Mouse (Mus musculus) retina, postnatal 7 days (tissue): ENCODE results near the gene Abhd14b.
A peak's percentile ranks its signal among the peaks of the same experiment; 100 is the strongest.

ENCODE experiments used
- DNase-seq: peaks from one replicate; pipeline ENCODE4 v3.0.0-alpha.2; 2012; ENCODE audit warnings: low read depth, low spot score

Abhd14b gene

DNA sequence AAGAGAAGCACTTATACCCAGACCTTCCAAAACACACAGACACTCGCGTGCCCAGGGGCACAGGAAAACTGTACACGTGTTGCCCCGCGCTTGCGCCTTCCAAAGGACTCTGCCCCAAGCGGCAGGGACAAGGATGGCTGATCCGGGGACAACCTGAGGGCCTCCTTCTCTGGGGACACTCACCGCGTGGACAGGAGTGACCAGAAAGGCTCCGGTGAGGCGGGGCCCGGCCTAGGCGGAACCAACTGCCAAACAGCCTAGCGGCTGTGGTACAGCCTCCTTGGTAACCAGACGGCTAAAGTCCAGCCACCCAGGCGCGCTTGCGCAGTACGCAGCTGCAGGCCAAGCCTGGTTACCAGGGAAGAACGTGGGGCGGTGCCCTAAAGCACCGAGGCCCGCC lies at the start of gene Abhd14b, which contains the start of gene Abhd14a:
TSS of gene Abhd14b (plus strand) at position 112 of the 400 bp plus-strand sequence.
TSS of gene Abhd14a (minus strand) at position 331 of the 400 bp plus-strand sequence.
- peak; percentile 73 for DNase-seq

- DNase-seq, result no peak
These were observed 49.5 kb upstream of the Abhd14b start for GRCm38 (mm10) chr9:106397733-106398132.

GRCm38 (mm10) chr9:106398667-106399311 lies 48.5 kb upstream of the Abhd14b start:
- DNase-seq, result no peak

GRCm38 (mm10) chr9:106399808-106400207 lies 47.5 kb upstream of the Abhd14b start:
- DNase-seq, result no peak

- DNase-seq, result no peak
These were observed 45.1 kb upstream of the Abhd14b start for GRCm38 (mm10) chr9:106402149-106402548.

GRCm38 (mm10) chr9:106402607-106403375 lies 44.5 kb upstream of the Abhd14b start:
- DNase-seq, result no peak

DNA sequence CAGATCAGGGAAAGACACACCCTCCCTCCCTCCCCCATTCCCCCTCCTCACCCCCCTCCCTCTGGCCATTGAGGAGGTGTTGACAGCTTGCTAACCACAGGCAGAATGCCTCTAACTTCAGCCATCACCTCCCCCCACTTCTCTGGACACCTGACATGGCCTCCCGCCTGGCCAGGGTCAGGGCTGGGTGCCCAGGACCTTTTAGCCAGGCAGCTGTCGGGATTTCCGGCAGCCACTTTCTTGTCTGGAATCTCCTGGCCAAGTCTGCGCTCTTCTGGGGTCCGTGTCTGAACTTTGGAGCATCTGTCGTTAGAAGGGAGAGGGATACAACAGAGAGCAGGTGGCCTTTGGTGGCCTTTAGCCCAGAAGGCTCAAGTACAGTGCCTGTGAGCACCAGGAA lies 42.0 kb upstream of the Abhd14b start:
- DNase-seq, result no peak

DNA sequence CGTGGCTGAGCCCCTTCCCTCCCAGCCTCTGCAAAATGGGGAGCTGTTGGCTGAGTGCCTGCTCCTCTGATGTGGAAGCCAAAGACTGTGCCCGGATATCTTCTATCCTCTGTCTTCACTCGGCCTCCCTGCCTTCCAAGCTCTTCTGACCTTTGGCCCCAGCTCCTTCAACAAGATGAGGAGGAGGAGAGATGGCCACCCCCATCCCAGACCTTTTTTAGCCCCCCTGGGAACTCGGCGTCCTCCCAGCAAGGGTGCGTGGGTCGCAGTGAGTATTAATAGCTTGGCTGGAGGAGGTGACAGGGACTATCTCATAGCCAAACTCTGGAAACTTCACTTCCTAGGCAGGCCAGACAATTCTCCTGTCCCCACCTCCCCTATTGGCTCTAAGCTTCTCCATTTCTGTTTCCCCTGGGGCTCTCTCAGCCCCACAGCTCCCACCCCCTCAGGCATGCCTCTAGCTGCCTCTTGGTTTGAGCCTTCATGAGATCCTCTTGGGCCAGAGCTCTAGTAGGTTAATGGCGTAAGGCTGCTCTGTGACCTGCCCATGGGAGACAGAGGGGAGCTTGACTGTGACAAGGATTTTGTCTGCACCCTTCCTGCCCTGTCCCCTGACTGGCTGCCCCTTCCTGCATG lies 40.7 kb upstream of the Abhd14b start:
- no peak for DNase-seq

DNA sequence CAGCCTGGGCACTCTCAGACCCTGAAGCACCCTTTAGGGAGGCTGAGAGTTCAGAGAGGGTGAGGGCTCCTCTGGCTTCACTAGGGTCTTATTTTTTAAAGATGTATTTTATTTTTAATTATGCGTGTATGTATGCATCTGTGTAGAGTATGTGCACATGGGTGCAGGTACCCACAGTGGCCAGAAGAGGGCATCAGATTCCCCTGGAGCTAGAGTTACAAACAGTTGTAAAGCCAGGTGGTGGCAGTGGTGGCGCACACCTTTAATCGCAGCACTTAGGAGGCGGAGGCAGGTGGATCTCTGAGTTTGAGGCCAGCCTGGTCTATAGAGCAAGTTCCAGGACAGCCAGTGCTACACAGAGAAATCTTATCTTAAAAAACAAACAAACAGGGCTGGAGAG lies 38.2 kb upstream of the Abhd14b start:
- no peak for DNase-seq

DNA sequence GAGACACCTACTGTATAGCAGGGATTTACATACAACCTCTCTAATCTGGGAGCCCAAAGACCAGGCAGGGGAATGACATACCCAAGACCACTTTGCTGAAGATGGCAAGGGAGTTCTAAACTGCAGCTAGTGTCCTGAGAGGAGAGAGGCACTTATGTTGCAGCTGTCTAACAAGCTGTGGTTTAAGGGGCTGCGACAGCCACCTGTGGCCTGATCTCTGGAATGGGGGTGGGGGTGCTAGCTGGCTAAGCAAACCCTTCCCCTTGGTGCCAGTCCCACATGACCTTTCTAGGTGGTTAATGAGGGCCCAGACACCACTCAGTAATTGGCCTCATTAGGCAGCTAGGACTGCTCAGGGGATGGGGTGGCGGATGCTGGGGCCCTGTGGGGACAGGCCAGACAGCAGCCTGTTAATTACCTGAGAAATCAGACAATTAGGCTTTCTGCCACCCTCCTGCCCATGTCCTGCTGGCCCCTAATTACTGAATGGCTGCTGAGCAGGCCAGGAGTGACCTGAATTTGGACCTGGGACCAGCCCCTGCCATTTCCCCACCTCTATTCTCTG lies 37.1 kb upstream of the Abhd14b start:
- no peak for DNase-seq

DNA sequence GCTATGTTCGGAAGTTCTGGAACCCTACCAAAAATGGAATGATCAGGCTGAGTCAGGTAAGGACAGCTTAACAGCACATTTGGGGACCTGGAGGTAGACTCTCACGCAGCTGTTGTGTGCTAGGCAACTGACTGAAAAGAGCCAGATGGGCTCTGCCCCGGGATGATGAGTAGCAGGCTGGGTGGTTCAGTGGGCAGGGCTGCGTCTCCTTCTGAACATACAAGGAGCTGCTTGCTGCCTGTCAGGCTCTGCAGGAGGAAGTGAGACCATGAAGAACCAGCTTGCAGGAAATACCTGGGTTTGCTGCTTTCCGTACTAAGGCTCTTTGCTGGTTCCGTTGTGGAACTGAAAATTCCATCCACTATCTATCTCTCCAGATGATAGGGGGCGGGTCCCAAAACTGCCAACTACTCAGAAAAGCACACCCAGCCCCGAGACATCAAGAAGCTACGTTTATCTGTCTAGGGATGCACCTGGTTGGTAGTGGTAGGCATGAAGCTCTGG lies 36.1 kb upstream of the Abhd14b start:
- no peak for DNase-seq

DNA sequence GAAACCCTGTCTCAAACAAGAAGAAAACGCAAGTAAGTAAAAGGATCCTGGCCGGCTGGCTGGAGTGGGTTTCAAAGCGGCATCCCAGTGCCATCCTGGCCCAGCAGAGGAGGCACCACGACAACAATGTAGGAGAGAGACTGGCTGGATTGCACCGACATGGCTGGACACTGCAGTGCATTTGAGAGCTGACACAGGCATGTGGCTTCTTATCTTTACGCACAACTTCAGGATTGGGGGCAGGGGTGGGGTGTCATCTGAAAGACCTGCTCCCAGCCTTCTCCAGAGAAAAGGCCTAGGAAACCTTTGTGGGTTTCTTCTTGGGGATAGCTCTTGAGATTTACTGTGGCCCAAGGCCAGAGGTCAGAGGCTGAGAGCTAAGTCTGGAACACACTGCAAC lies 35.5 kb upstream of the Abhd14b start:
- DNase-seq, result no peak

- DNase-seq, result no peak
These were observed 35.0 kb upstream of the Abhd14b start for GRCm38 (mm10) chr9:106412210-106412609.

DNA sequence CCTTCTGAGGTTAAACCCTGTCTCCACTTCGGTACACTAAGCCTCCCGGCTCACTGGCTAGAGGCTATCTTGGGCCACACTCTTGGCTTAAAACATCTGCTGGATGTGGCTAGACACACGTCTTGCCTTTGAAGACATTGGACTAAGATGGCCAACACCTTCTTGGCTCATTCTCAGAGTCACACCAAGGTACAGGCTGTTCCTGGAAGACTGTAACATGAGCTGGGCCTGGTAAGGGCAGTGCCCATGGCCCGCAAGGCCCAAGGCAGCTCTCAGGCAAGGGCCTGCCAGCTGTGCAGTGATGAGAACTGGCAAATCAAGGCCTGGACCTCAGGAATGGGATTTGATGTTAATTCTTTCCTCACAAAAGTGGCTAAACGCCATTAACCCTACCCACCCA lies 33.7 kb upstream of the Abhd14b start:
- no peak for DNase-seq

- DNase-seq, result no peak
These were observed 30.4 kb upstream of the Abhd14b start for GRCm38 (mm10) chr9:106416826-106417225.

- no peak for DNase-seq
These were observed 29.2 kb upstream of the Abhd14b start for GRCm38 (mm10) chr9:106417841-106418625.

- no peak for DNase-seq
These were observed 26.7 kb upstream of the Abhd14b start for GRCm38 (mm10) chr9:106420608-106421007.

GRCm38 (mm10) chr9:106421033-106421864 lies 26.0 kb upstream of the Abhd14b start:
- no peak for DNase-seq

DNA sequence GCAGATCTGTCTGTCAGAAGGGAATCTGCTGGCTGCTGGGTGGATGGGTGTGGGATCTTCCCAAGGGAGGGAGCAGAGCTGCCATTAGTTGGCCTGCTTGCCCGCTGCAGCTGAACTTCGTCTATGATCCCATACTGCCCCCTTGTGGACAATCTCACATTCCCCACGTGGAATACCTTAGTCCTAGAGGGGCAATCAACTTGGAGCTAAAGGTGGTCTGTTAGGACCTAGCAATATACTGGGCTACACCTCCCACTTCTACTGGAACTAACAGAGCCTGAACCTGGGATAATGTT lies 25.4 kb upstream of the Abhd14b start:
- DNase-seq, result peak; percentile 82

DNA sequence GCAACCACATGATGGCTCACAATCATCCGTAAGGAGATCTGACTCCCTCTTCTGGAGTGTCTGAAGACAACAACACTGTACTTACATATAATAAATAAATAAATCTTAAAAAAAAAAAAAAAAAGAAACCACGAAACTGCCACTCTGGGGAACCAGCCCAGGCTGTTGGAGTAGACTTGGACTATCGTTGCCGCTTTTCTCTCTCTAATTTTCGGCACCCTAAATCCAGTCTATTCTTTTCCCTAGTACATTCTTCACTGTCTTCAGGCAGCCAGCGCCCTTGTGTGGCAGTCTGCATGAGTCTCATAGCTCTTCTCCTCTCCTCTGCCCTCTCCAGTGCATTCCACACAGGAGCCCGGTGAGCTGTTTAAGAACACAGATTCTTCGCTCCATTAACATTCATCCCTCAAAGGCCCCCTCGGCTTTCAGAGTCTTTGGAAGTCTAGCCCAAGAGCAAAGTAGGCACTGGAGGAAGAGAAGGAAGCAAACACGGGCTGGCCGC lies 18.5 kb upstream of the Abhd14b start:
- DNase-seq, result no peak
